15 mouse cellular contexts compared by ENCODE assay signal in genomic region chr6:99844775-99845507, GRCm38 (mm10).
DNase-seq lines count a peak whose midpoint lies in the region; ATAC-seq lines count a peak whose summit lies in the region.
"Had no signal": no experiment of that assay in that cellular context is flagged by ENCODE, and none has a peak within 500 bp of the region (broad histone marks: within the 10 kb centered on the region; RNA-seq: fewer than 3 reads in every experiment).

No protein-coding gene starts in this region.

- no peak overlapping the region for H3K4me3 ChIP-seq in neural tube, embryonic 11.5 days (ENCODE audit: low read depth, low read length)
- H3K4me3 ChIP-seq in neural tube, embryonic 15.5 days (replicated peaks), result no peak overlapping the region
- H3K4me3 ChIP-seq in embryonic facial prominence, embryonic 14.5 days (ENCODE audit: low read depth, low read length), result no peak overlapping the region
- no peak overlapping the region for H3K4me3 ChIP-seq in hindbrain, embryonic 13.5 days
- H3K4me3 ChIP-seq: myocyte had no signal

- 15% methylated on average over 4 of the region's 4 CpGs for WGBS in neural tube, embryonic 11.5 days
- 12% methylated on average over 4 of the region's 4 CpGs for WGBS in neural tube, embryonic 15.5 days
- WGBS in embryonic facial prominence, embryonic 14.5 days, result 26% methylated on average over 4 of the region's 4 CpGs
- 19% methylated on average over 4 of the region's 4 CpGs for WGBS in hindbrain, embryonic 13.5 days

- peak; percentile 75 for ATAC-seq in neural tube, embryonic 11.5 days (ENCODE audit: insufficient read depth, low FRiP score, low TSS enrichment)
- no peak for ATAC-seq in neural tube, embryonic 15.5 days (ENCODE audit: low FRiP score)
- ATAC-seq in embryonic facial prominence, embryonic 14.5 days (ENCODE audit: low read depth), result 0 out of 2 replicates have a peak, but pooled peaks have one; percentile 13
- peak; percentile 56 for ATAC-seq in hindbrain, embryonic 13.5 days (ENCODE audit: low FRiP score)
- ATAC-seq in granulocyte monocyte progenitor cell, adult 5-6 weeks (replicated peaks; ENCODE audit: poor library complexity, severe bottlenecking), result no peak
- ATAC-seq: intestine, embryonic 16.5 days; liver, postnatal 0 days had no signal

- peaks cover 12% of the 10 kb centered on the region for H3K4me1 ChIP-seq in neural tube, embryonic 11.5 days (ENCODE audit: control insufficient read depth, insufficient read depth, low read length)
- H3K4me1 ChIP-seq in neural tube, embryonic 15.5 days, result peaks cover 17% of the 10 kb centered on the region
- peaks cover 24% of the 10 kb centered on the region for H3K4me1 ChIP-seq in embryonic facial prominence, embryonic 14.5 days (ENCODE audit: control insufficient read depth, insufficient read depth, low read length)
- H3K4me1 ChIP-seq in hindbrain, embryonic 13.5 days (replicated peaks), result peaks cover 19% of the 10 kb centered on the region

- no peaks in the 10 kb centered on the region for H3K9me3 ChIP-seq in neural tube, embryonic 11.5 days (ENCODE audit: control insufficient read depth, low read length)
- no peaks in the 10 kb centered on the region for H3K9me3 ChIP-seq in neural tube, embryonic 15.5 days (replicated peaks)
- H3K9me3 ChIP-seq in embryonic facial prominence, embryonic 14.5 days (ENCODE audit: control insufficient read depth, low read length), result no peaks in the 10 kb centered on the region
- no peaks in the 10 kb centered on the region for H3K9me3 ChIP-seq in hindbrain, embryonic 13.5 days

- no peak overlapping the region for H3K27ac ChIP-seq in neural tube, embryonic 11.5 days (ENCODE audit: low read depth, low read length)
- no peak overlapping the region for H3K27ac ChIP-seq in neural tube, embryonic 15.5 days (replicated peaks)
- H3K27ac ChIP-seq in embryonic facial prominence, embryonic 14.5 days (replicated peaks; ENCODE audit: low read depth, low read length), result peak overlapping the region; percentile 61; the same call in 1 of the 2 replicates
- no peak overlapping the region for H3K27ac ChIP-seq in hindbrain, embryonic 13.5 days
- H3K27ac ChIP-seq: macrophage had no signal

- no peaks in the 10 kb centered on the region for H3K36me3 ChIP-seq in neural tube, embryonic 11.5 days (ENCODE audit: control insufficient read depth, insufficient read depth, low read length)
- no peaks in the 10 kb centered on the region for H3K36me3 ChIP-seq in neural tube, embryonic 15.5 days
- H3K36me3 ChIP-seq in embryonic facial prominence, embryonic 14.5 days (ENCODE audit: control insufficient read depth, insufficient read depth, low read length), result no peaks in the 10 kb centered on the region
- no peaks in the 10 kb centered on the region for H3K36me3 ChIP-seq in hindbrain, embryonic 13.5 days

- H3K27me3 ChIP-seq in neural tube, embryonic 11.5 days (ENCODE audit: control insufficient read depth, insufficient read depth, low read length), result no peaks in the 10 kb centered on the region
- H3K27me3 ChIP-seq in neural tube, embryonic 15.5 days (replicated peaks), result no peaks in the 10 kb centered on the region; the same call in 1 of the 2 replicates
- H3K27me3 ChIP-seq in embryonic facial prominence, embryonic 14.5 days (replicated peaks; ENCODE audit: control insufficient read depth, insufficient read depth, low read length), result no peaks in the 10 kb centered on the region; the same call in 1 of the 2 replicates
- H3K27me3 ChIP-seq in hindbrain, embryonic 13.5 days, result peaks cover 30% of the 10 kb centered on the region

- no peak overlapping the region for H3K9ac ChIP-seq in neural tube, embryonic 11.5 days (ENCODE audit: low read length)
- H3K9ac ChIP-seq in neural tube, embryonic 15.5 days (replicated peaks), result no peak overlapping the region
- H3K9ac ChIP-seq in embryonic facial prominence, embryonic 14.5 days (ENCODE audit: low read depth, low read length), result no peak overlapping the region
- no peak overlapping the region for H3K9ac ChIP-seq in hindbrain, embryonic 13.5 days
- H3K9ac ChIP-seq: liver, postnatal 0 days had no signal

- no peak overlapping the region for H3K4me2 ChIP-seq in neural tube, embryonic 11.5 days (ENCODE audit: low read depth)
- H3K4me2 ChIP-seq in neural tube, embryonic 15.5 days, result no peak overlapping the region
- peak overlapping the region; percentile 23; the same call in 1 of the 2 replicates for H3K4me2 ChIP-seq in embryonic facial prominence, embryonic 14.5 days (ENCODE audit: low read depth, low read length)
- H3K4me2 ChIP-seq in hindbrain, embryonic 13.5 days, result no peak overlapping the region

- no peak for DNase-seq in neural tube, embryonic 11.5 days (ENCODE audit: low spot score)
- no peak for DNase-seq in embryonic facial prominence, embryonic 14.5 days (ENCODE audit: low spot score)
- no peak for DNase-seq in cerebellum, adult 11-12 months
- DNase-seq in lung, postnatal 14 days, result no peak
- DNase-seq: cerebellum, adult 9-11 months; heart, adult 18-20 months; heart, postnatal 14 days; kidney, postnatal 25 days; liver, postnatal 0 days had no signal

Comparison
In these comparisons a context has a peak if more than half of its experiments do, and no peak if none do; other contexts are left out.
1. ATAC-seq: peak in neural tube, embryonic 11.5 days (single experiment), embryonic facial prominence, embryonic 14.5 days (single experiment) and hindbrain, embryonic 13.5 days (single experiment); none in neural tube, embryonic 15.5 days (single experiment) and granulocyte monocyte progenitor cell, adult 5-6 weeks (single experiment).